Mouse (Mus musculus): Measurements from ENCODE around the gene Scarf1. TPM values are rescaled to one million over a fixed set of nuclear protein-coding genes. Genes with fewer than 3 reads are reported as not detected.
"Not testable (repeated sequence)": the region's sequence is repeated elsewhere in the genome, so short reads cannot be mapped to it uniquely, and the experiment has no call there.

Gene Scarf1
- polyA plus RNA-seq, 1 experiment from 2014 or later, result 17.7 TPM

DNA sequence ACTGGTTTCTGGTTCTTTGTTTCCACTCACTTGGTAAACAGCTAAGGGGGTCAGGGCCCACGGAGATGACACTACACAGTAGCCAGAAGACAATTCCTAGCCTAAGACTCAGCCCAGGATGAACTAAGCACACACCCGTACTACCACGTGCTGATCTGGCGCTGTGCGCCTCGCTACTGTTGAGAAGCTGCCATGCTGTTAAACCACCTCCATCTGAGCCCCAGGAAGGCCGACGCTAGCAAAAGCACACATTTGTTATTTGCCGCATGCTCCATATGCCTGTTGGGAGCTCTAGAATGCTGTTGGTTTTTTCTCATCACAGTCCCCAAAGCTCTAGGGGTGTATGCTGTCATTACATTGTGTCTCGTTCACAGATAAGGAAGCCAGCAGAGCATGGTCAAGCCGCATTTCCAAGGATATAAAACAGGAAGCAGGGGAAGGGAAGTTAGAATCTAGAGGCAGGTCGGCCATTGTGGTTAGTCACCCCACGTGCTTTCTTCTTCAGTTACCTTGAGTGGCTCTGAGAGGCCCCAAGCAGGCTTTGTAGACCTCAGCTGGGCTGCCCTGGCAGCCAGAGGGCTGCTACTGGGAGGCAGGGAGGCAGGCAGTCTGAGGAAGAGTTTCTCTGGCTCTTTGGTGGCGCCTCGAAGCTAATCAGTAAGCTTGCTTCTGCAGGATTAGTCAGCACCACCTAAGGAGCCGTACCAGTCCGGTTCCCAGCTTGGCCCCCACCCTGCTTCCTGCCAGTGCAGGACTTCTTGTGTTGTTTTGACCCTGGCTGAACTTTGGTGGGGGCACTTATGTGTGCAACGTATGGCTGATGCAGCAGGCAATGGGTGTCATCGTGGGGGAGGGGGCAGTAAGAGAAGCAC is 27.6 kb downstream of the Scarf1 start:
- H3K4me3 ChIP-seq (ENCODE audit: low read length), result no peak overlapping the region
- H3K4me2 ChIP-seq (ENCODE audit: low read depth, low read length), result no peak overlapping the region
- no peaks in the 10 kb centered on the region for H3K36me3 ChIP-seq (ENCODE audit: control insufficient read depth, insufficient read depth, low read length)
- 61% methylated on average over 19 of the region's 19 CpGs for WGBS
- ATAC-seq (ENCODE audit: low read depth), result peak; percentile 27
- no peaks in the 10 kb centered on the region for H3K9me3 ChIP-seq (ENCODE audit: control insufficient read depth, low read length)
- peak overlapping the region; percentile 38; the same call in 1 of the 2 replicates for H3K27ac ChIP-seq (ENCODE audit: low read length)
- no peak overlapping the region; the same call in 1 of the 2 replicates for H3K9ac ChIP-seq (ENCODE audit: low read length)
- H3K27me3 ChIP-seq (ENCODE audit: control insufficient read depth, insufficient read depth, low read depth, low read length), result no peaks in the 10 kb centered on the region
- H3K4me1 ChIP-seq (replicated peaks; ENCODE audit: control insufficient read depth, insufficient read depth, low read length), result peaks cover 22% of the 10 kb centered on the region

GRCm38 (mm10) chr11:75544713-75545112 is 31.4 kb downstream of the Scarf1 start:
- H3K9me3 ChIP-seq (ENCODE audit: control insufficient read depth, low read length), result no peaks in the 10 kb centered on the region
- no peak for ATAC-seq (ENCODE audit: low read depth)
- H3K9ac ChIP-seq (ENCODE audit: low read length), result no peak overlapping the region
- H3K4me3 ChIP-seq (ENCODE audit: low read length), result no peak overlapping the region
- WGBS, result 74% methylated on average over 9 of the region's 9 CpGs
- H3K4me1 ChIP-seq (replicated peaks; ENCODE audit: control insufficient read depth, insufficient read depth, low read length), result peaks cover 8% of the 10 kb centered on the region
- no peak overlapping the region for H3K4me2 ChIP-seq (ENCODE audit: low read depth, low read length)
- no peak overlapping the region for H3K27ac ChIP-seq (ENCODE audit: low read length)
- H3K36me3 ChIP-seq (ENCODE audit: control insufficient read depth, insufficient read depth, low read length), result no peaks in the 10 kb centered on the region
- H3K27me3 ChIP-seq (ENCODE audit: control insufficient read depth, insufficient read depth, low read depth, low read length), result no peaks in the 10 kb centered on the region

GRCm38 (mm10) chr11:75546057-75546456 is 32.7 kb downstream of the Scarf1 start:
- Histone ChIP-seq H3K9ac (ENCODE audit: low read length) (no peak overlapping the region), H3K4me3 (ENCODE audit: low read length) (no peak overlapping the region), H3K9me3 (ENCODE audit: control insufficient read depth, low read length) (no peaks in the 10 kb centered on the region), H3K27me3 (ENCODE audit: control insufficient read depth, insufficient read depth, low read depth, low read length) (no peaks in the 10 kb centered on the region), H3K4me2 (ENCODE audit: low read depth, low read length) (no peak overlapping the region), H3K27ac (ENCODE audit: low read length) (no peak overlapping the region), H3K36me3 (ENCODE audit: control insufficient read depth, insufficient read depth, low read length) (no peaks in the 10 kb centered on the region), H3K4me1 (replicated peaks; ENCODE audit: control insufficient read depth, insufficient read depth, low read length) (peaks cover 15% of the 10 kb centered on the region)
- ATAC-seq (ENCODE audit: low read depth), result no peak
- WGBS, result 59% methylated on average over 4 of the region's 4 CpGs

DNA sequence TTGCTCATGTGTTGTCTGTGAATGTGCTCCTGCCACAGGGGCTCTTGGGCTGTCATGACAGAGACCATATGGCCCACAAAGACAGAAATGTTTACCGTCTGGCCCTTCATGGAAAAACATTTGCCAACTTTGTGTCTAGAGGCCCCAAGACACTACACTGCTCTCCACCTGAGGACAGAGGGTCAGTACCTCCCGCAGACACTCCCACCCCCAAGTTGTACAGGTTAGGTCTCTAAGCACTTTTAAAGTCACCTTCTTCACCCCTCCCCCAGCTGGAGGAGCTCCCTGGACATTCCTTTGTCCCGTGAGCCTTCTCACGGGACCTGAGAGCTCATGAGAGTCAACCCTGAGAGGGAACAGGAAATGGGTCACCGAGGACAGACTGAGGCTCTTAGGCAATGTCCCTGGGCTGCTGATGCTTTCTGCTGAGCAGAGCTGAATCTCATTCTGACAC is 36.3 kb downstream of the Scarf1 start:
- 22% methylated on average over 5 of the region's 5 CpGs for WGBS
- no peak overlapping the region for H3K4me3 ChIP-seq (ENCODE audit: low read length)
- no peaks in the 10 kb centered on the region for H3K27me3 ChIP-seq (ENCODE audit: control insufficient read depth, insufficient read depth, low read depth, low read length)
- H3K9me3 ChIP-seq (ENCODE audit: control insufficient read depth, low read length), result no peaks in the 10 kb centered on the region
- ATAC-seq (ENCODE audit: low read depth), result peak; percentile 59; the same call in 1 of the 2 replicates
- H3K4me2 ChIP-seq (ENCODE audit: low read depth, low read length), result no peak overlapping the region
- peak overlapping the region; percentile 34 for H3K27ac ChIP-seq (ENCODE audit: low read length)
- H3K36me3 ChIP-seq (ENCODE audit: control insufficient read depth, insufficient read depth, low read length), result no peaks in the 10 kb centered on the region
- peaks cover 29% of the 10 kb centered on the region for H3K4me1 ChIP-seq (replicated peaks; ENCODE audit: control insufficient read depth, insufficient read depth, low read length)
- H3K9ac ChIP-seq (ENCODE audit: low read length), result peak overlapping the region; percentile 16

- ATAC-seq (ENCODE audit: low read depth), result peak; percentile 53
Observed at GRCm38 (mm10) chr11:75550200-75550946, 37.0 kb downstream of the Scarf1 start.

DNA sequence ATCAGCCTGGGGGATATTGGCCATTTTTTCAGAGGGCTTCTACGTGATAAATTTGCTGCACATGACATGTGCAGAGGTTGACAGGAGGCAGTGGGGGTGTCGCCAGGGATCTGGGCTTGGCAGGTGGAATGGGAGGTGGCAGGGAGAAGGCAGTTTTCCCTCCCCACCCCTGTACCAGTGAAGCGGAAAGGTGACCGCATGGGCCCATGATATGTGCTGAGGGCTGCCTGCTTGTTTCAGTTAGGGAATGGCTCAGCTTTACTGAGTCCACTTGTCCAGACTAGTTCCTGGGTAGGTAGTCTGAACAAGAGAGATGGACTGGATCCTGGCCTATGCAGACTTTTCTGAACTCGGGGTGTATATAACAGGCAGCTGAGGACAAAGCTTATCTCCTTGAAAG is 38.0 kb downstream of the Scarf1 start:
- H3K36me3 ChIP-seq (ENCODE audit: control insufficient read depth, insufficient read depth, low read length), result no peaks in the 10 kb centered on the region
- peaks cover 29% of the 10 kb centered on the region for H3K4me1 ChIP-seq (replicated peaks; ENCODE audit: control insufficient read depth, insufficient read depth, low read length)
- H3K4me3 ChIP-seq (ENCODE audit: low read length), result no peak overlapping the region
- no peak for ATAC-seq (ENCODE audit: low read depth)
- no peaks in the 10 kb centered on the region for H3K9me3 ChIP-seq (ENCODE audit: control insufficient read depth, low read length)
- H3K9ac ChIP-seq (ENCODE audit: low read length), result no peak overlapping the region
- no peaks in the 10 kb centered on the region for H3K27me3 ChIP-seq (ENCODE audit: control insufficient read depth, insufficient read depth, low read depth, low read length)
- H3K4me2 ChIP-seq (ENCODE audit: low read depth, low read length), result no peak overlapping the region
- 78% methylated on average over 5 of the region's 5 CpGs for WGBS
- H3K27ac ChIP-seq (ENCODE audit: low read length), result no peak overlapping the region

More at GRCm38 (mm10) chr11:75550200-75550946, 37.0 kb downstream of the Scarf1 start:
- no peak overlapping the region for H3K4me3 ChIP-seq (ENCODE audit: low read length)
- H3K27ac ChIP-seq (ENCODE audit: low read length), result peak overlapping the region; percentile 34
- WGBS, result 29% methylated on average over 12 of the region's 12 CpGs
- H3K4me1 ChIP-seq (replicated peaks; ENCODE audit: control insufficient read depth, insufficient read depth, low read length), result peaks cover 29% of the 10 kb centered on the region
- no peaks in the 10 kb centered on the region for H3K27me3 ChIP-seq (ENCODE audit: control insufficient read depth, insufficient read depth, low read depth, low read length)
- no peaks in the 10 kb centered on the region for H3K36me3 ChIP-seq (ENCODE audit: control insufficient read depth, insufficient read depth, low read length)
- no peak overlapping the region for H3K4me2 ChIP-seq (ENCODE audit: low read depth, low read length)
- H3K9ac ChIP-seq (ENCODE audit: low read length), result peak overlapping the region; percentile 16
- no peaks in the 10 kb centered on the region for H3K9me3 ChIP-seq (ENCODE audit: control insufficient read depth, low read length)

DNA sequence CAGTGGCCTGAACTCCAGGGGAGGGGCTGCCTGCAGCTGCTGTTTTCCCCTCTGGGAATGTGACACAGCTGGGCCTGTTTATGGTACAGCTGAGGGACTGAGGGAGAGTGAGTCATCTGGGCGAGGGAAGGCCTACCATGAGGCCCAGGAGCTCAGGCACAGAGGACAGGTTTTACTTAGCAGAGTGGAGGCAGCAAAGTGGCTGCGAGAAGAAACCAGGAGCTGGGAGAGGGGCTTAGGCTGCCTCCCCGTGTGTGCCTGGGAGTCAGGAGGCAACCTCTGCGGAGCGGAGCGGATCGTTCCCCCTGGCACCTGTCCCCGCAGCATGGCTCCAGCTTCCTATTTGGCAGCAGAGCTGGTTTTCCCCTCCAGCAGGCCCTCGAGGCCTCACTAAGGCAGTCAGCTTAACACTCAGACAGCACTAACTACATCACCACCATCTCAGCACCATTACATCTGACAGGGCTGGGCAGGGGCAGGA is 38.7 kb downstream of the Scarf1 start:
- WGBS, result 59% methylated on average over 8 of the region's 9 CpGs
- H3K27ac ChIP-seq (ENCODE audit: low read length), result no peak overlapping the region
- no peaks in the 10 kb centered on the region for H3K9me3 ChIP-seq (ENCODE audit: control insufficient read depth, low read length)
- peak; percentile 69 for ATAC-seq (ENCODE audit: low read depth)
- no peak overlapping the region for H3K4me3 ChIP-seq (ENCODE audit: low read length)
- no peak overlapping the region for H3K4me2 ChIP-seq (ENCODE audit: low read depth, low read length)
- no peaks in the 10 kb centered on the region for H3K27me3 ChIP-seq (ENCODE audit: control insufficient read depth, insufficient read depth, low read depth, low read length)
- H3K36me3 ChIP-seq (ENCODE audit: control insufficient read depth, insufficient read depth, low read length), result no peaks in the 10 kb centered on the region
- peaks cover 29% of the 10 kb centered on the region for H3K4me1 ChIP-seq (replicated peaks; ENCODE audit: control insufficient read depth, insufficient read depth, low read length)
- H3K9ac ChIP-seq (ENCODE audit: low read length), result peak overlapping the region; percentile 10; the same call in 1 of the 2 replicates

- no peaks in the 10 kb centered on the region for H3K27me3 ChIP-seq (ENCODE audit: control insufficient read depth, insufficient read depth, low read depth, low read length)
- H3K27ac ChIP-seq (ENCODE audit: low read length), result no peak overlapping the region
- H3K4me2 ChIP-seq (ENCODE audit: low read depth, low read length), result no peak overlapping the region
- H3K4me3 ChIP-seq (ENCODE audit: low read length), result no peak overlapping the region
- no peak overlapping the region for H3K9ac ChIP-seq (ENCODE audit: low read length)
- H3K9me3 ChIP-seq (ENCODE audit: control insufficient read depth, low read length), result no peaks in the 10 kb centered on the region
- ATAC-seq (ENCODE audit: low read depth), result no peak
- 57% methylated on average over 7 of the region's 7 CpGs for WGBS
- H3K36me3 ChIP-seq (ENCODE audit: control insufficient read depth, insufficient read depth, low read length), result no peaks in the 10 kb centered on the region
- peaks cover 29% of the 10 kb centered on the region for H3K4me1 ChIP-seq (replicated peaks; ENCODE audit: control insufficient read depth, insufficient read depth, low read length)
Observed at GRCm38 (mm10) chr11:75552906-75553482, 39.7 kb downstream of the Scarf1 start.

- peaks cover 18% of the 10 kb centered on the region for H3K4me1 ChIP-seq (replicated peaks; ENCODE audit: control insufficient read depth, insufficient read depth, low read length)
- H3K27ac ChIP-seq (ENCODE audit: low read length); H3K4me2 ChIP-seq (ENCODE audit: low read depth, low read length); H3K9ac ChIP-seq (ENCODE audit: low read length); H3K9me3 ChIP-seq (ENCODE audit: control insufficient read depth, low read length); ATAC-seq (ENCODE audit: low read depth); H3K27me3 ChIP-seq (ENCODE audit: control insufficient read depth, insufficient read depth, low read depth, low read length); H3K4me3 ChIP-seq (ENCODE audit: low read length); H3K36me3 ChIP-seq (ENCODE audit: control insufficient read depth, insufficient read depth, low read length): not testable (repeated sequence)
- WGBS, result 90% methylated on average over 6 of the region's 6 CpGs
Observed at GRCm38 (mm10) chr11:75556006-75556405, 42.7 kb downstream of the Scarf1 start.

All from lung, embryonic 16.5 days (tissue).